Mouse (Mus musculus) intestine, embryonic 14.5 days (tissue): ENCODE data around the gene Soat2. TPM values are rescaled to one million over a fixed set of nuclear protein-coding genes. Genes with fewer than 3 reads are reported as not detected.

Source experiments
- ATAC-seq: fragments of 200-750 bp; cut with Nextera tagmentation; replicated peaks from 2 replicates; pipeline ENCODE4 v1.8.0; 2017; ENCODE audit warnings: low read depth, moderate number of reproducible peaks, moderate TSS enrichment, moderate library complexity; ENCODE audit not compliant: low FRiP score, low TSS enrichment
- DNase-seq: peaks from one replicate; pipeline ENCODE4 v3.0.0-alpha.2; 2018; ENCODE audit warnings: low spot score
- H3K27ac ChIP-seq: fragments of 300-500 bp; sonication (generic); 2 replicates; pipeline ENCODE4 v1.5.1; 2014; ENCODE audit warnings: low read depth, mild to moderate bottlenecking, control low read depth
- H3K27me3 ChIP-seq: fragments of 300-500 bp; sonication (generic); replicated peaks from 2 replicates; pipeline ENCODE4 v1.6.1; 2014; ENCODE audit warnings: low read length, control low read depth; ENCODE audit not compliant: control insufficient read depth, insufficient read depth
- H3K36me3 ChIP-seq: fragments of 300-500 bp; sonication (generic); 2 replicates; pipeline ENCODE4 v1.6.1; 2014; ENCODE audit warnings: low read length, control low read depth; ENCODE audit not compliant: control insufficient read depth, insufficient read depth
- H3K4me1 ChIP-seq: fragments of 300-500 bp; sonication (generic); replicated peaks from 2 replicates; pipeline ENCODE4 v1.6.1; 2014; ENCODE audit warnings: low read length, control low read depth, mixed read lengths; ENCODE audit not compliant: control insufficient read depth, insufficient read depth
- H3K4me2 ChIP-seq: fragments of 300-500 bp; sonication (generic); 2 replicates; pipeline ENCODE4 v1.6.1; 2014; ENCODE audit warnings: low read length
- H3K4me3 ChIP-seq: fragments of 300-500 bp; sonication (generic); 2 replicates; pipeline ENCODE4 v1.5.1; 2014; ENCODE audit warnings: low read depth, low read length, control low read depth, mixed read lengths
- H3K9ac ChIP-seq: fragments of 300-500 bp; sonication (generic); 2 replicates; pipeline ENCODE4 v1.6.1; 2014; ENCODE audit warnings: mild to moderate bottlenecking, low read length
- H3K9me3 ChIP-seq: fragments of 300-500 bp; sonication (generic); 2 replicates; pipeline ENCODE4 v1.6.1; 2016; ENCODE audit warnings: low read length, control low read depth; ENCODE audit not compliant: control insufficient read depth
- WGBS: fragments of 180-500 bp; shearing (Covaris S2); extraction: QIAGEN DNeasy Blood & Tissue Kit; methylation state at CpG from one replicate; pipeline ENCODE4 v1.1.7; 2014; 5-methylcytosine and 5-hydroxymethylcytosine counted together
- polyA plus RNA-seq: library from polyadenylated mRNA; unstranded; fragments of >200 nt; fragmentation: Nextera tagmentation; extraction: Ambion mirVana; gene quantifications from 2 replicates; pipeline ENCODE4 v1.2.1, GENCODE M21; 2014

The Soat2 gene
- polyA plus RNA-seq, 1 experiment from 2014 or later = 4.7 TPM

DNA sequence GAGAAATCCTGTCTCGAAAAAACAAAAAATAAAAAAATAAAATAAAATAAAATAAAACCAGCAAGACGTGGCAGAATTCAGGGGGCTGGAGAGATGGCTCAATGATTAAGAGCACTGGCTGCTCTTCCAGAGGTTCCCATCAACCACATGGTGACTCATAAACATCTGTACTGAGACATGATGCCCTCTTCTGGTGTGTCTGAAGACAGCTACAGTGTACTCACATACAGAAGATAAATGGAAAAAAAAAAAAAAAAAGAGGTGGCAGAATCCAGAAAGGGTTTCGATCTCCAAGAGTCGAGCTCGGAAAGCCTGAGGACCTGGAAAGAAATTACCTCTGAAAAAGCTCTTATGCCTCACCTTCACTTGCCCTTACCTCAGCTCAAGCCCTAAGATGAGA lies 9.2 kb upstream of the Soat2 start:
- Histone ChIP-seq H3K27me3 (peaks cover 24% of the 10 kb centered on the region), H3K36me3 (no peaks in the 10 kb centered on the region), H3K4me1 (peaks cover 17% of the 10 kb centered on the region; the same call in 1 of the 2 replicates), H3K9ac (no peak overlapping the region), H3K4me2 (no peak overlapping the region), H3K4me3 (no peak overlapping the region), H3K9me3 (no peaks in the 10 kb centered on the region), H3K27ac (no peak overlapping the region)
- no peak for DNase-seq
- 92% methylated on average over 5 of the region's 5 CpGs for WGBS
- no peak for ATAC-seq

DNA sequence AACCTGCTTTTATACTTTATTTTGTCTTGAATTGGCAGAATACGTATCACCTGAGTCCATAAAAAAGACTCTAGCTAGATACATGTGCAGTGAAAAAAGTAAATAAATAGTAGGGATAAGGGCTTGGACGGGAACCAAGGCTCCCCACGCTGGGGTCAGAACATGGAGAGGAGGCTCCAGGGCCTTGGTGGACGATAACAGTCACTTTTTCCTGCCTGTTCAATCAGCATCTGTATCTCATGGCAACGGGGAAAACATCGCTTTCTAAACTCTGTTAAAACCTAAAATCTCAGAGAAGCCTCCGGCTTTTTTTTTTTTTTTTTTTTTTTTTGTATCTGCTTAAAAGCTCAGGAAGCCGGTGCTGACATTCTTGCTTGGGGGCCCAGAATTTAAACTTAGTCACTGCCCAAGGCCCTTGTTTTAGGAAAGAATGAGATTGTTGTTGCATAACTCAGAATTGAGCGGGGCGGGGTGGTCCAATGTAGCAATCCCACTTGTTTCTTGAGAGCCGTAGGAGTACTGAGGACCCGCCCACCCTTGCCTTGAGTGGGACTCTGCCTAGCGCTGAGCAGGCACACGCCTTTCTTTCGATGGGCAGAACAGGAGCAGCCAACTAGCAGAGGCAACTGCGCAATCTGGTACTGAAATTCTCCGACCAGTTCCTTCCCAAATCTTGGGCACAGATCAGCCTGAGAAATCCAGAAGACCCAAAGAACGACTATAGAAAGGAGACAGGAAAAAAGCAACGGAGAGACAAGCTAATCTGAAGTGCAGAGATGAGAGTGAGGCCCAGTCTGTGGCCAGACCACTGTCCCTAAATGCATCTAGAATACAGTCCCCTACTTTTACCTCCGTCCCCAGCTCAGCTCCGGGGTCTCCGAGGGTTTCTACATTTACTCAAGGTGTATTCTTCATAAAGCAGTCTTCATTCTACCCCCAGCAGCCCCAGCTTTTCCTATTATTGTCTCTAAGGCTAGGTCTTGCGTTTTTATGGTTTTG lies 7.1 kb upstream of the Soat2 start:
- no peaks in the 10 kb centered on the region for H3K36me3 ChIP-seq
- peaks cover 18% of the 10 kb centered on the region; the same call in 1 of the 2 replicates for H3K4me1 ChIP-seq
- H3K9me3 ChIP-seq = no peaks in the 10 kb centered on the region
- no peak overlapping the region for H3K4me3 ChIP-seq
- WGBS = 48% methylated on average over 23 of the region's 23 CpGs
- no peak for ATAC-seq
- no peak overlapping the region for H3K4me2 ChIP-seq
- peaks cover 24% of the 10 kb centered on the region for H3K27me3 ChIP-seq
- no peak overlapping the region for H3K27ac ChIP-seq
- peak; percentile 63 for DNase-seq
- H3K9ac ChIP-seq = no peak overlapping the region

- no peak within 1 kb of the TSS for H3K9ac ChIP-seq
- H3K27ac ChIP-seq = no peak within 1 kb of the TSS
- H3K36me3 ChIP-seq = no peaks in the 10 kb centered on the region
- 13% methylated on average over 22 of the region's 22 CpGs for WGBS
- H3K9me3 ChIP-seq = no peaks in the 10 kb centered on the region
- DNase-seq = no peak
- H3K4me3 ChIP-seq = peak within 1 kb of the TSS; percentile 20
- ATAC-seq = no peak
- peak within 1 kb of the TSS; percentile 13 for H3K4me2 ChIP-seq
- H3K27me3 ChIP-seq = peaks cover 24% of the 10 kb centered on the region
- peaks cover 18% of the 10 kb centered on the region; the same call in 1 of the 2 replicates for H3K4me1 ChIP-seq
Observed at GRCm38 (mm10) chr15:102144274-102144711, 6.0 kb upstream of the Soat2 start, which contains the start of gene Igfbp6. Igfbp6 (plus strand) TSS chr15:102144362.

GRCm38 (mm10) chr15:102144726-102145125 lies 5.6 kb upstream of the Soat2 start:
- no peak overlapping the region for H3K27ac ChIP-seq
- 17% methylated on average over 19 of the region's 19 CpGs for WGBS

DNA sequence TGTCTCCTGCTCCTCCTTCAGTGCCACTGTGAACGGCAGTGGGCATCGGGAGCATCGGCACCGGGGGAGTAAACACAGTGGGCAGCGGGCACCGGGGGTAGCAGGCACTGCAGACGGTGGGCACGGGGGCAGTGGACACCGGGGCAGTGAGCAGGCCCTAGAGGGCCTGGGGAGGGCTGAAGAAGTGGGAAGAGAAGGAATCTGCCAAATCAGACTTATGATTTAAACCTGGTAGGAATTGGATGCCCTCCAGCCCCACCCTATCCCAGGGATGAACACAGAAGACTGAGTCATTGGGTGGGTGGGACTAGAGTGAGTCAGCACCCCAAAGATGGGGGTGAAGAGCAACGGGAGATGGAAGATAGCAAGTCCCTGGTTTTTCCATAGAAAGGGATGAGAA lies 5.0 kb upstream of the Soat2 start:
- Histone ChIP-seq H3K4me3 (no peak overlapping the region), H3K4me2 (no peak overlapping the region)

More at GRCm38 (mm10) chr15:102144726-102145125, 5.6 kb upstream of the Soat2 start:
- Histone ChIP-seq H3K4me1 (peaks cover 18% of the 10 kb centered on the region; the same call in 1 of the 2 replicates), H3K27me3 (peaks cover 24% of the 10 kb centered on the region), H3K4me2 (peak overlapping the region; percentile 13), H3K9ac (no peak overlapping the region), H3K36me3 (no peaks in the 10 kb centered on the region), H3K4me3 (peak overlapping the region; percentile 20), H3K9me3 (no peaks in the 10 kb centered on the region)
- DNase-seq (no peak), ATAC-seq (no peak)

GRCm38 (mm10) chr15:102146089-102146488 lies 4.2 kb upstream of the Soat2 start:
- WGBS = 86% methylated on average over 5 of the region's 5 CpGs

More for the DNA sequence above, 5.0 kb upstream of the Soat2 start:
- no peak overlapping the region for H3K27ac ChIP-seq
- H3K27me3 ChIP-seq = peaks cover 24% of the 10 kb centered on the region
- DNase-seq (no peak), ATAC-seq (no peak)
- H3K36me3 ChIP-seq = no peaks in the 10 kb centered on the region
- no peaks in the 10 kb centered on the region for H3K9me3 ChIP-seq
- 78% methylated on average over 10 of the region's 10 CpGs for WGBS
- H3K9ac ChIP-seq = no peak overlapping the region
- H3K4me1 ChIP-seq = peaks cover 23% of the 10 kb centered on the region; the same call in 1 of the 2 replicates

DNA sequence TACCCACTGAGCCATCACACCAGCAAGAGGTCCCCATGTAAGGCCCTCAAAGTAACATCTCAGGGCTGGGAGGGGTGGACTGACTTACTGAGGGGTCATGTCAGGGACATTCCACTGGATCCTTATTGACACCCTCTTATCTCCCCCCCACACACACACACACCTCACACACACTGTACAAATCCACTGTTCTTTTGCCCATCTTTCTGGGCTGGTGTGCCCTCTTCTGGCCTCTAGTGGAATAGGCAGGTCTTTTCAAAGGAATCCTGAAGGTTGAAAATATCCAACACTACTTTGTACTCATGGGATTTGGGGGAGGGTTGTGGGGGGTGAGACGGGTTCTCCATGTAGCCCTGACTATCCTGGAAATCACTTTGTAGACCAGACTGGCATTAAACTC lies 3.4 kb upstream of the Soat2 start:
- Histone ChIP-seq H3K27ac (no peak overlapping the region), H3K9ac (no peak overlapping the region), H3K27me3 (peaks cover 24% of the 10 kb centered on the region), H3K4me2 (no peak overlapping the region), H3K4me3 (no peak overlapping the region), H3K36me3 (no peaks in the 10 kb centered on the region), H3K4me1 (peaks cover 23% of the 10 kb centered on the region), H3K9me3 (no peaks in the 10 kb centered on the region)
- WGBS = 5% methylated on average over 1 of the region's 1 CpGs
- no peak for DNase-seq
- ATAC-seq = no peak

More at GRCm38 (mm10) chr15:102146089-102146488, 4.2 kb upstream of the Soat2 start:
- Histone ChIP-seq H3K9me3 (no peaks in the 10 kb centered on the region), H3K4me3 (no peak overlapping the region), H3K4me1 (peaks cover 23% of the 10 kb centered on the region), H3K9ac (no peak overlapping the region), H3K4me2 (no peak overlapping the region), H3K27me3 (peaks cover 24% of the 10 kb centered on the region), H3K36me3 (no peaks in the 10 kb centered on the region), H3K27ac (no peak overlapping the region)
- DNase-seq (no peak), ATAC-seq (no peak)

DNA sequence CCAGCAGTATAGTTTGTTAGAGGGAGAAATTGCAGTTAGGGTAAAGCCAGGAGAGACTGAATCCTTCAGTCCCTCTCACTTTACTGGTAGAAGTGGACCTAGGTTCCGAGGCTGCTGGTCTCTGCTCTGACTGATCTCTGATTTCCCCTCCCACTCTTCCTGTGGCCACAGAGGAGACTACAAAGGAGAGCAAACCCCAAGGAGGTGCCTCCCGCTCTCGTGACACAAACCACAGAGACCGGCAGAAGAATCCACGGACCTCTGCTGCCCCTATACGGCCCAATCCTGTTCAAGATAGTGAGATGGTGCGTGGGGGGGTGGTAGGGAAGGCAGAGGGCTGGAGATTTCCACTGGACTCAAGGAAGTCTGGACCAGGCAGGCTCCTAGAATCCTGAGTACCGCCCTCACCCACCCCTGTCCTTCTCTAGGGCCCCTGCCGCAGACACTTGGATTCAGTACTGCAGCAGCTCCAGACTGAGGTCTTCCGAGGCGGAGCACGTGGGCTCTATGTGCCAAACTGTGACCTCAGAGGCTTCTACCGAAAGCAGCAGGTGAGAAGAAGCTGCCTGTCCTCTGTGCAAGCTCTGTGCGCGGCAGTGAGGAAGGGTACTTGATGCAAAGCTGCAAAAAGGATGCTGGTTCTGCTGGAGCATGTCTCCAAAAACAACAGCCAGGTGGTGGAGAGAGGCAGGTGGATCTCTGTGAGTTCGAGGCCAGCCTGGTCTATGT lies 2.5 kb upstream of the Soat2 start:
- DNase-seq (no peak), ATAC-seq (no peak)
- H3K9ac ChIP-seq = no peak overlapping the region
- H3K27me3 ChIP-seq = peaks cover 24% of the 10 kb centered on the region
- WGBS = 59% methylated on average over 16 of the region's 16 CpGs
- H3K4me3 ChIP-seq = no peak overlapping the region
- peaks cover 22% of the 10 kb centered on the region for H3K4me1 ChIP-seq
- H3K9me3 ChIP-seq = no peaks in the 10 kb centered on the region
- no peak overlapping the region for H3K4me2 ChIP-seq
- H3K36me3 ChIP-seq = no peaks in the 10 kb centered on the region
- no peak overlapping the region for H3K27ac ChIP-seq
